Mouse (Mus musculus) liver, embryonic 14.5 days (tissue): ENCODE measurements around the gene Eml5. TPM values are rescaled to one million over a fixed set of nuclear protein-coding genes. Genes with fewer than 3 reads are reported as not detected.

Experiments used
- ATAC-seq: fragments of 200-750 bp; cut with Nextera tagmentation; 2 replicates; pipeline ENCODE4 v1.8.0; 2017; ENCODE audit warnings: moderate number of reproducible peaks, mild to moderate bottlenecking, moderate library complexity; ENCODE audit not compliant: insufficient read depth
- DNase-seq, 3 experiments: peaks; one replicate each; pipeline ENCODE4 v3.0.0-alpha.2; 2012 to 2013; ENCODE audit warnings: low read depth in 3 of 3, low spot score in 3 of 3
- H3K27ac ChIP-seq: fragments of 300-500 bp; sonication (generic); 2 replicates; pipeline ENCODE4 v1.5.1; 2014; ENCODE audit warnings: moderate library complexity, mild to moderate bottlenecking, control low read depth, inconsistent platforms
- H3K27me3 ChIP-seq: fragments of 300-500 bp; sonication (generic); 2 replicates; pipeline ENCODE4 v1.6.1; 2014; ENCODE audit warnings: mild to moderate bottlenecking, low read length, moderate library complexity; ENCODE audit not compliant: control insufficient read depth, insufficient read depth
- H3K36me3 ChIP-seq: fragments of 300-500 bp; sonication (generic); replicated peaks from 2 replicates; pipeline ENCODE4 v1.6.1; 2014; ENCODE audit warnings: low read depth; ENCODE audit not compliant: control insufficient read depth, insufficient read depth
- H3K4me1 ChIP-seq, 2 experiments: fragments of 200-500 bp in 1 of 2; fragments of 300-500 bp in 1 of 2; sonication (generic) in 1 of 2; replicated peaks; 2 replicates each; pipeline ENCODE4 v1.6.1; 2012 to 2014; ENCODE audit warnings: antibody characterized with exemption in 1 of 2, inconsistent platforms in 1 of 2, low read length in 1 of 2; ENCODE audit not compliant: control insufficient read depth in 2 of 2, insufficient read depth in 2 of 2
- H3K4me2 ChIP-seq: fragments of 300-500 bp; sonication (generic); 2 replicates; pipeline ENCODE4 v1.6.1; 2014; ENCODE audit warnings: low read depth, mild to moderate bottlenecking, control low read depth, moderate library complexity
- H3K4me3 ChIP-seq, 2 experiments: fragments of 200-500 bp in 1 of 2; fragments of 300-500 bp in 1 of 2; sonication (generic) in 1 of 2; 2 replicates each; pipeline ENCODE4 v1.5.1; 2012 to 2014; ENCODE audit warnings: low read depth in 2 of 2, low read length in 2 of 2, mild to moderate bottlenecking in 2 of 2, control low read depth in 1 of 2, inconsistent platforms in 1 of 2, moderate library complexity in 1 of 2; ENCODE audit not compliant: insufficient read depth in 1 of 2
- H3K9ac ChIP-seq: fragments of 300-500 bp; sonication (generic); replicated peaks from 2 replicates; pipeline ENCODE4 v1.6.1; 2014; ENCODE audit warnings: mild to moderate bottlenecking, control low read depth, moderate library complexity
- H3K9me3 ChIP-seq: fragments of 300-500 bp; sonication (generic); 2 replicates; pipeline ENCODE4 v1.6.1; 2016; ENCODE audit warnings: low read length, mixed read lengths; ENCODE audit not compliant: control insufficient read depth
- CTCF ChIP-seq: IDR thresholded peaks from 2 replicates; pipeline ENCODE4 v1.5.1; 2016; ENCODE audit warnings: antibody characterized with exemption, low read depth, control low read depth
- EP300 ChIP-seq: IDR thresholded peaks from 2 replicates; pipeline ENCODE4 v1.6.1; 2016; ENCODE audit warnings: antibody characterized with exemption, low read depth
- WGBS: fragments of 180-500 bp; shearing (Covaris S2); extraction: QIAGEN DNeasy Blood & Tissue Kit; methylation state at CpG from one replicate; pipeline ENCODE4 v1.1.7; 2014; ENCODE audit not compliant: insufficient replicate concordance; 5-methylcytosine and 5-hydroxymethylcytosine counted together
- polyA plus RNA-seq, 2 experiments: library from polyadenylated mRNA; depleted of rRNA in 1 of 2; stranded (reverse) in 1 of 2; unstranded in 1 of 2; fragments of >200 nt; fragmentation: Nextera tagmentation in 1 of 2; extraction: Ambion mirVana in 1 of 2; gene quantifications; 2 replicates each; pipeline versions ENCODE4 v1.2.1 to v1.2.3; 2012 to 2014

Gene Eml5
- polyA plus RNA-seq, 2 experiments = 0.22 to 1.1 TPM

GRCm38 (mm10) chr12:98757636-98758035, 143.6 kb downstream of the Eml5 start:
- no peak for ATAC-seq
- TF ChIP-seq EP300 (no peak), CTCF (no peak)
- 74% methylated on average over 6 of the region's 6 CpGs for WGBS
- H3K4me1 ChIP-seq = no peaks in the 10 kb centered on the region
- H3K27me3 ChIP-seq = no peaks in the 10 kb centered on the region
- no peak overlapping the region for H3K27ac ChIP-seq
- no peak overlapping the region for H3K4me3 ChIP-seq
- H3K9ac ChIP-seq = no peak overlapping the region
- H3K9me3 ChIP-seq = no peaks in the 10 kb centered on the region
- no peak for DNase-seq
- H3K4me2 ChIP-seq = no peak overlapping the region
- H3K36me3 ChIP-seq = peaks cover 42% of the 10 kb centered on the region

DNA sequence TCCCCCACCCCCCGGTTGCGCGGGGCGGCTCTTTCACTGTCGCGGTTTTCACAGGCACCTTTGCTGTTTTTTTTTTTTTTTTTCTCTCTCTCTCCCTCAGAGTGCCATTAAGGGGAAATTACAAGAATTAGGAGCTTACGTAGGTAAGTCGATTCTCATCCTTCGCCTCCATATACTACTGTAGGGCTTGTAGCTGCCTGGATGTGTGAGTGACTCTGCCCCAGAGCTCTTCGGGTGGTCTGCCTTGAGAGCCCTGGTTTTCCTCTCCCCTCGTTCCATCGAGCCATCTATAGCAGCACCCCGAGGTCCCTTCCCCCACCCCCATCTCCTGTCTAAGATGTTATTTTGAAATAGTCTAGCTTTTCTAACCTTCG, 153.9 kb downstream of the Eml5 start:
- WGBS = under 1% methylated on average over 14 of the region's 14 CpGs
- Histone ChIP-seq H3K4me2 (peak overlapping the region; percentile 89), H3K4me1 (peaks cover 7% of the 10 kb centered on the region in 2 experiments; a peak in 2 of 4 replicates), H3K36me3 (peaks cover 4% of the 10 kb centered on the region; the same call in 1 of the 2 replicates), H3K9ac (peak overlapping the region; percentile 88), H3K27ac (peak overlapping the region; percentile 68), H3K4me3 (peak overlapping the region; percentile 95 to 99), H3K27me3 (no peaks in the 10 kb centered on the region), H3K9me3 (no peaks in the 10 kb centered on the region)
- peak; percentile 14; the same call in 1 of the 2 replicates for ATAC-seq
- TF ChIP-seq EP300 (no peak), CTCF (no peak)
- DNase-seq = no peak

- Histone ChIP-seq H3K4me1 (peaks cover 7% of the 10 kb centered on the region in 2 experiments; a peak in 2 of 4 replicates), H3K27ac (peak within 1 kb of the TSS; percentile 68), H3K9ac (peak within 1 kb of the TSS; percentile 88), H3K4me2 (peak within 1 kb of the TSS; percentile 89), H3K36me3 (peaks cover 4% of the 10 kb centered on the region; the same call in 1 of the 2 replicates), H3K9me3 (no peaks in the 10 kb centered on the region), H3K4me3 (peak within 1 kb of the TSS; percentile 95 to 99), H3K27me3 (no peaks in the 10 kb centered on the region)
- peak; percentile 91 for ATAC-seq
- peak; percentile 80 to 87 (median 84) for DNase-seq
- under 1% methylated on average over 82 of the region's 87 CpGs for WGBS
- TF ChIP-seq CTCF (peak; percentile 79), EP300 (no peak)
These were observed 154.4 kb downstream of the Eml5 start, which contains the start of gene Zc3h14 for GRCm38 (mm10) chr12:98746746-98747379. Zc3h14 (plus strand) TSS chr12:98746964.

GRCm38 (mm10) chr12:98746131-98746530, 155.2 kb downstream of the Eml5 start:
- no peak for TF ChIP-seq EP300
- peak; percentile 94 for TF ChIP-seq CTCF
- H3K9me3 ChIP-seq = no peaks in the 10 kb centered on the region
- no peak overlapping the region for H3K27ac ChIP-seq
- H3K9ac ChIP-seq = no peak overlapping the region
- H3K36me3 ChIP-seq = peaks cover 4% of the 10 kb centered on the region; the same call in 1 of the 2 replicates
- H3K4me2 ChIP-seq = peak overlapping the region; percentile 89
- ATAC-seq (peak; percentile 59), DNase-seq (peak; percentile 58 to 69 (median 59))
- WGBS = 14% methylated on average over 2 of the region's 2 CpGs
- H3K27me3 ChIP-seq = no peaks in the 10 kb centered on the region
- H3K4me1 ChIP-seq = peaks cover 7% of the 10 kb centered on the region in 2 experiments; a peak in 2 of 4 replicates
- H3K4me3 ChIP-seq = no peak overlapping the region

GRCm38 (mm10) chr12:98745626-98746025, 155.7 kb downstream of the Eml5 start:
- Histone ChIP-seq H3K27me3 (no peaks in the 10 kb centered on the region), H3K27ac (no peak overlapping the region), H3K4me2 (no peak overlapping the region), H3K9me3 (no peaks in the 10 kb centered on the region), H3K4me3 (no peak overlapping the region), H3K4me1 (peaks cover 7% of the 10 kb centered on the region in 2 experiments; a peak in 2 of 4 replicates), H3K36me3 (peaks cover 3% of the 10 kb centered on the region; the same call in 1 of the 2 replicates), H3K9ac (no peak overlapping the region)
- TF ChIP-seq EP300 = no peak
- no peak for TF ChIP-seq CTCF
- ATAC-seq (no peak), DNase-seq (no peak)
- WGBS = 56% methylated on average over 4 of the region's 4 CpGs
